Mouse (Mus musculus) testis, adult 2 months (tissue): ENCODE data around the gene Hist1h4j. TPM values are rescaled to one million over a fixed set of nuclear protein-coding genes. Genes with fewer than 3 reads are reported as not detected.
"Not testable (repeated sequence)": the region's sequence is repeated elsewhere in the genome, so short reads cannot be mapped to it uniquely, and the experiment has no call there.

Experiments used
- H3K27ac ChIP-seq: fragments of 200-500 bp; 2 replicates; pipeline ENCODE4 v1.5.1; 2012; ENCODE audit warnings: low read depth, low read length; ENCODE audit not compliant: control insufficient read depth, insufficient read depth
- H3K27me3 ChIP-seq: fragments of 200-500 bp; 2 replicates; pipeline ENCODE4 v1.6.1; 2012; ENCODE audit warnings: mild to moderate bottlenecking, low read length, moderate library complexity; ENCODE audit not compliant: control insufficient read depth, insufficient read depth
- H3K36me3 ChIP-seq: fragments of 200-500 bp; 2 replicates; pipeline ENCODE4 v1.6.1; 2012; ENCODE audit warnings: mild to moderate bottlenecking, low read length; ENCODE audit not compliant: control insufficient read depth, insufficient read depth
- H3K4me1 ChIP-seq: fragments of 200-500 bp; 2 replicates; pipeline ENCODE4 v1.6.1; 2012; ENCODE audit warnings: low read length; ENCODE audit not compliant: control insufficient read depth, insufficient read depth
- H3K4me3 ChIP-seq: fragments of 200-500 bp; 2 replicates; pipeline ENCODE4 v1.5.1; 2012; ENCODE audit warnings: low read depth, mild to moderate bottlenecking, low read length, moderate library complexity, mixed read lengths; ENCODE audit not compliant: control insufficient read depth
- CTCF ChIP-seq: fragments of 200-500 bp; IDR thresholded peaks from 2 replicates; pipeline ENCODE4 v1.5.1; 2012; ENCODE audit warnings: low read depth, mild to moderate bottlenecking, inconsistent platforms, low read length, moderate library complexity; ENCODE audit not compliant: control insufficient read depth, insufficient read depth, insufficient replicate concordance
- POLR2A ChIP-seq: fragments of 200-500 bp; IDR thresholded peaks from 2 replicates; pipeline ENCODE4 v1.6.1; 2012; ENCODE audit warnings: low read depth, mild to moderate bottlenecking, inconsistent platforms, low read length, moderate library complexity; ENCODE audit not compliant: control insufficient read depth
- polyA plus RNA-seq: library from polyadenylated mRNA; depleted of rRNA; stranded (reverse); fragments of >200 nt; gene quantifications from 2 replicates; pipeline ENCODE4 v1.2.3, GENCODE M21; 2012; rRNA removed

Gene Hist1h4j
- 6.1 and 7.6 TPM in 2 replicates for polyA plus RNA-seq

DNA sequence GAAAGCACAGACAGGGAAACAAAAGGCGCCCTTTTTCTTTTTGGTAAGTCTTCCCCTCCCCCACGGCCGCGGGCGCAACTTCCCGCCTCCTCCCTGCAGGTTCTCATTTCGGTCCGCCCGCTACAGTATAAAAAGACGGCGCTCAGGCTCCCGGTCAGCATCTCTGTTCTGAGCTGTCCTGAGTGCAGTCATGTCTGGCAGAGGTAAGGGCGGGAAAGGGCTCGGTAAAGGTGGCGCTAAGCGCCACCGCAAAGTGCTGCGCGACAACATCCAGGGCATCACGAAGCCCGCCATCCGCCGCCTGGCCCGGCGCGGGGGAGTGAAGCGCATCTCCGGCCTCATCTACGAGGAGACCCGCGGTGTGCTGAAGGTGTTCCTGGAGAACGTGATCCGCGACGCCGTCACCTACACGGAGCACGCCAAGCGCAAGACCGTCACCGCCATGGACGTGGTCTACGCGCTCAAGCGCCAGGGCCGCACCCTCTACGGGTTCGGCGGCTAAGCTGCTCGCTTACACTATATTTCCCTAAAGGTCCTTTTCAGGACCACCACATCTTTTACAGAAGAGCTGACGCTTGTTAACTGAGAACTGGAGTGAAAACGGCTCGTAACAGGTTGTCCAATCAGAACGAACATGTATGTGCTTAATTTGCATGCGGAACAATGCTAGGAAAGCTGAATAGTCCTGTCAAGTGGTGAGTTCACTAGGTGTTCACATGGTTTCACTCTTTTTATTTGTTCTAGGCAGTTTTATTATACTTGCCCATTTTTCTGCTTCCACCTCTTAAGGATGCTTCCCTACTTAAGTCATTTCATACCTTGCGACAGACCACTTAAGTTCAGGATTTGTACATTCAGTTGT lies at the start of gene Hist1h4j:
Gene Hist1h4j, plus strand, starts transcription at position 159 of the 862 bp plus-strand sequence.
- H3K27me3 ChIP-seq, H3K36me3 ChIP-seq, H3K4me1 ChIP-seq: not testable (repeated sequence)
- peak; percentile 77 for TF ChIP-seq POLR2A
- H3K27ac ChIP-seq, result peak within 1 kb of the TSS; percentile 80
- H3K4me3 ChIP-seq, result peak within 1 kb of the TSS; percentile 63

GRCm38 (mm10) chr13:21697811-21698210 lies 37.1 kb upstream of the Hist1h4j start, which contains the start of gene Olfr1359:
Olfr1359 (plus strand) TSS chr13:21698111.
- Histone ChIP-seq H3K27me3 (no peaks in the 10 kb centered on the region), H3K27ac (no peak within 1 kb of the TSS), H3K36me3 (no peaks in the 10 kb centered on the region), H3K4me1 (no peaks in the 10 kb centered on the region), H3K4me3 (no peak within 1 kb of the TSS)
- no peak for TF ChIP-seq POLR2A
- no peak for TF ChIP-seq CTCF

GRCm38 (mm10) chr13:21706669-21707068 lies 28.2 kb upstream of the Hist1h4j start:
- TF ChIP-seq POLR2A (no peak), CTCF (no peak)
- Histone ChIP-seq H3K27me3 (no peaks in the 10 kb centered on the region), H3K27ac (no peak overlapping the region), H3K36me3 (no peaks in the 10 kb centered on the region), H3K4me1 (no peaks in the 10 kb centered on the region; the same call in 1 of the 2 replicates), H3K4me3 (no peak overlapping the region)

DNA sequence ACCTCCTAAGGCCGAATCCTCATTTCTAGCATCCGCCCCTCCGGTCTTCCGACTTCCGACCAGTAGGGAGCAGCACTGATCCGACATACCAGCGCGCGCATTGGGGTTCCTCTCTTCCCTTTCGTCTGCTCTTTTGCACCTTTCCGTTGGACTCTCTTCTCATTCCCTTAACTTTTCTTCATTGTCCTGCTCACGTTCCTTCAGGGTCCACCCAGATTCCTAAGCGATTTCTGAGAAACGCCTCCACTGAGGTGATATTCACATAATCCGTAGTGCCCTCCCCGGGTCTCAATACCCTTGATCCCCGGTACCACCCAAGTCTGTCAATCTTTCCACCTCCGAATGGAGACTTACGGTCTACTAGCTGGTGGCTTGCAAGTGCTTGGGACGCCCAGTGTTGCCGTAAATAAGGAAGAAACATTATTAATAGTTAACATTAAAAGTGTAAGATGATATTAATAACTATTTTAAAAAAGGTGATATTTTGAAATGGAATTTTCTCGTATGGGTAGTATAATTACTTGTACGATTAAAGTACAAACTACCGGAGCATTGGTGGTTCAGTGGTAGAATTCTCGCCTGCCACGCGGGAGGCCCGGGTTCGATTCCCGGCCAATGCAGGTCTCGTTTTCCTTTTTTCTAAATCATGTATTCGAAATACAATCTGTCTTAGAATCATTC lies 24.7 kb upstream of the Hist1h4j start:
- TF ChIP-seq CTCF (peak; percentile 73; the same call in 1 of the 2 replicates), POLR2A (no peak)
- H3K4me3 ChIP-seq, result peak overlapping the region; percentile 76
- no peaks in the 10 kb centered on the region for H3K36me3 ChIP-seq
- no peaks in the 10 kb centered on the region; the same call in 1 of the 2 replicates for H3K4me1 ChIP-seq
- no peaks in the 10 kb centered on the region for H3K27me3 ChIP-seq
- peak overlapping the region; percentile 15; the same call in 1 of the 2 replicates for H3K27ac ChIP-seq

GRCm38 (mm10) chr13:21710821-21711525 lies 23.9 kb upstream of the Hist1h4j start:
- peak overlapping the region; percentile 59 for H3K4me3 ChIP-seq
- TF ChIP-seq CTCF, result no peak
- no peak for TF ChIP-seq POLR2A
- H3K4me1 ChIP-seq, result no peaks in the 10 kb centered on the region; the same call in 1 of the 2 replicates
- no peaks in the 10 kb centered on the region for H3K27me3 ChIP-seq
- no peaks in the 10 kb centered on the region for H3K36me3 ChIP-seq
- no peak overlapping the region for H3K27ac ChIP-seq

- Histone ChIP-seq H3K27ac (no peak overlapping the region), H3K27me3 (no peaks in the 10 kb centered on the region), H3K4me1 (peaks cover 2% of the 10 kb centered on the region), H3K36me3 (no peaks in the 10 kb centered on the region), H3K4me3 (no peak overlapping the region)
- TF ChIP-seq CTCF, result no peak
- no peak for TF ChIP-seq POLR2A
Measured at GRCm38 (mm10) chr13:21711698-21712097, 23.2 kb upstream of the Hist1h4j start.

GRCm38 (mm10) chr13:21714725-21715124 lies 20.1 kb upstream of the Hist1h4j start:
- Histone ChIP-seq H3K27me3 (no peaks in the 10 kb centered on the region), H3K36me3 (no peaks in the 10 kb centered on the region), H3K27ac (no peak overlapping the region), H3K4me1 (peaks cover 8% of the 10 kb centered on the region), H3K4me3 (no peak overlapping the region)
- TF ChIP-seq CTCF, result no peak
- no peak for TF ChIP-seq POLR2A
